Mouse (Mus musculus) frontal cortex, postnatal 36 days (tissue): ENCODE data around the gene Rbm4b.
A peak's percentile ranks its signal among the peaks of the same experiment; 100 is the strongest.
"Not testable (repeated sequence)": the region's sequence is repeated elsewhere in the genome, so short reads cannot be mapped to it uniquely, and the experiment has no call there.

ENCODE experiments used
- DNase-seq, 2 experiments: peaks; one replicate each; pipeline ENCODE4 v3.0.0; 2022; ENCODE audit warnings: low spot score in 2 of 2

Rbm4b gene

DNA sequence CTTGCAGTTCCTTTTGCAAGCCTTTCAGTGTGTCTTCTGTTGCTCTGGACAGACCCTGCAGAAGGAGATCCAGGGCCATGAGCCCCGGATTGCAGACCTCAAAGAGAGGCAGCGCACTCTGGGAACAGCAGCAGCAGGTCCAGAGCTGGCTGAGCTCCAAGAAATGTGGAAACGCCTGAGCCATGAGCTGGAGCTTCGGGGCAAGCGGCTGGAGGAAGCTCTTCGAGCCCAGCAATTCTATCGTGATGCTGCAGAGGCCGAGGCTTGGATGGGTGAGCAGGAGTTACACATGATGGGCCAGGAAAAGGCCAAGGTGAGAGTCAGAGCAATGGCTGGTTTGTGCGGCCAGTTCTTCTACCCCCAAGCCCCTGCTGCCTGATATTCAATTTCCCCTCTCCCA, 11.2 kb upstream of the Rbm4b start:
- DNase-seq, result no peak

DNA sequence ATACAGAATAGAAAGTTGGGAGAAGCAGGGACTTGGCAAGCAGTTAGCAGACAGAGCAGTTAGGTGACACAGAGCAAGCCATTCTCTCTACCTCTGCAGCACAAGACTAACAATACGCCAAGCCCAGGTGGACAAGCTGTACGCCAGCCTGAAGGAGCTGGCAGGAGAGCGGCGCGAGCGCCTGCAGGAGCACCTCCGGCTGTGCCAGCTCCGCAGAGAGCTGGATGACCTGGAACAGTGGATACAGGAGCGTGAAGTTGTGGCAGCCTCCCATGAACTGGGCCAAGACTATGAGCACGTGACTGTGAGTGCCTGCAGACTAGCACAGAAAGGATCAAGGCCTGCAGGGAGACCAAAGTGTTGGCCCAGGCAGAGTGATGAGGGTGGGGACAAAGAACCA, 10.6 kb upstream of the Rbm4b start:
- no peak for DNase-seq

DNA sequence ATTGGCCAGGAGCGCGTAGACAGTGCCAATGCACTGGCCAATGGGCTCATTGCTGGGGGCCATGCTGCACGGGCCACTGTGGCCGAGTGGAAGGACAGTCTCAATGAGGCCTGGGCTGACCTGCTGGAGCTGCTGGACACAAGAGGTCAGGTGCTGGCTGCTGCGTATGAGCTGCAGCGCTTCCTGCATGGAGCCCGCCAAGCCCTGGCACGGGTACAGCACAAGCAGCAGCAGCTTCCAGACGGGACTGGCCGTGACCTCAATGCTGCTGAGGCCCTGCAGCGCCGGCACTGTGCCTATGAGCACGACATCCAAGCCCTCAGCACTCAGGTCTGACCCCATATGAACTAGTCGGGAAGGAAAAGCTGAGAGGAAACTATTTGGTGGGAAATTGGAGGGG, 9.7 kb upstream of the Rbm4b start:
- no peak for DNase-seq

DNA sequence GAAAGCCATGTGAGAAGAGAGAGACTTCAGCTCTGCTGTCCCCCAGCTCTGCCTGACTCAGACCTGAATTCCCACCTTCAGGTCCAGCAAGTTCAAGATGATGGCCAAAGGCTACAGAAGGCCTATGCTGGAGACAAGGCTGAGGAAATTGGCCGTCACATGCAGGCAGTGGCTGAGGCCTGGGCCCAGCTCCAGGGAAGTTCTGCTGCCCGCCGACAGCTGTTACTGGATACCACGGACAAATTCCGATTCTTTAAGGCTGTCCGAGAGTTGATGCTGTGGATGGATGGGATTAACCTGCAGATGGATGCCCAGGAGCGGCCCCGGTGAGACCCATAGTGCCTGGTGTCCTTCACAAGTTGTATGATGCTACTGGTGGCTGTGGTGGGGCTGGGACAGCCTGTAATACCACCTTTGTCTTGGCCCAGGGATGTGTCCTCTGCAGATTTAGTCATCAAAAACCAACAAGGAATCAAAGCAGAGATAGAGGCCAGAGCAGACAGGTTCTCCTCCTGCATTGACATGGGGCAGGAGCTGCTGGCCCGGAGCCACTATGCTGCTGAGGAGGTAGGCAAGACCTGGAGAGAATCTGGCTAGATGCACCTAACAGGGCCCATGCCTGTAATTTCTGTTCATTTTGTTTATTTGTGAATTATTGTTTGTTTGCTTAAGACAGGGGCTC, 8.5 kb upstream of the Rbm4b start:
- DNase-seq, result no peak

DNA sequence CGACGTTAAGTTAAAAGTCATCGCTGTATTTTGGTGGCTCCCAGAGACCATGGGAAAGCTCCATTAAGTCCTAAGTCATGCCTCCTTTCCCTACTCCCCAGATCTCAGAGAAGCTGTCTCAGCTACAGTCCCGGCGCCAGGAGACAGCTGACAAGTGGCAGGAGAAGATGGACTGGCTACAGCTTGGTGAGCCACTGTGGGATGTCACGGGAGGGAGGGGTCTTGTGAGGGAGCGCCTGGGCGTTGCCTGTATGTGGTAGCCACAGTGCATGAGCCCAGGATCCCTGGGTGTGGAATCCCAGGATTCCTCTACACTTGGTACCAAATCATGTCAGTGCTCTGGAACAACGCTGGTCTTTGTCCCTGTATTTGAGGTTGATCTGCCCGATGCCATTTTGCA, 7.8 kb upstream of the Rbm4b start:
- no peak for DNase-seq

DNA sequence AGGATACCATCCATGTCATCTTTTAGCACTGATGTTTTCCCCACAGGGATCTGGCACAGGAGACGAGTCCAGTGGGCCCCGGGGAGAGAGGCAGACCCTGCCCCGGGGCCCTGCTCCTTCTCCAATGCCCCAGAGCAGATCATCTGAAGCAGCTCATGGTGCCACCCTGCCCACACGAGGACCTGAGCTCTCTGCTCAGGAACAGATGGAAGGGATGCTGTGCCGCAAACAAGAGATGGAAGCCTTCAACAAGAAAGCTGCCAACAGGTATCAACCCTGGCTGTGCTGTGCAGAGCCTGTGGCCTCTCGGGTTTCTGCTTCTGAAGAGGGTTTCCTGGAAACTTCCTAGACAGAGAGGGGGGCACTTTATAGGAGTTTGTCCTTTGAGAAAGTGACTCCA, 6.3 kb upstream of the Rbm4b start:
- DNase-seq, result no peak

DNA sequence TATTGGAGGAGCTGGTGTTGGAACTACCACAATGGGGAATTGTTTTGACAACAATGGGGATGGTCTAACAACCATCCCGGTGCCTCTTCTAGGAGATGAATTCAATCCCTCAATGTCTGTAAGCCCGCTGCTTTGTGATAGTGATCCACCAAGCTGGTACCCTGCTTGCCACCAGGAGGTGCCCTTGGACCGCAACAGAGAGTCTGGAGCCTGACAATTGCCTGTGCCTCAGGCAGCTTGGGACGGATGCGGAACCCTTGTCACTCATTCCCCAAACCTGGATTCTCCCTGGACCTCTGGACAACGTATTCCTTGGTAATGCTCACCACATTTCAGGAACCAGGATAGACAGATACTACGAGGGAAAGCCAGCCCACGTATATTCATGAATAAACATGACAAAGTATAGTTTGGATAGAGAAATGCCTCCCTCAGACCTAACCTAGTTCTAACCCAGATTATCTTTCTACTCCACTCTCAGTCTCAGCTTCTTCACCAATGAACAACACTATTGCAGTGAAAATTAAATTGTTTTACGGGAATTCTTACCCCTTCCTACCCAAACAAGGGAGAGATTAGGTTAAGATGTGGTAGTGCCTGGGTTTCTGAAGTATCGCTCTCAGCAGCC, 618 bp upstream of the Rbm4b start:
- DNase-seq, result peak; percentile 87 to 92

DNA sequence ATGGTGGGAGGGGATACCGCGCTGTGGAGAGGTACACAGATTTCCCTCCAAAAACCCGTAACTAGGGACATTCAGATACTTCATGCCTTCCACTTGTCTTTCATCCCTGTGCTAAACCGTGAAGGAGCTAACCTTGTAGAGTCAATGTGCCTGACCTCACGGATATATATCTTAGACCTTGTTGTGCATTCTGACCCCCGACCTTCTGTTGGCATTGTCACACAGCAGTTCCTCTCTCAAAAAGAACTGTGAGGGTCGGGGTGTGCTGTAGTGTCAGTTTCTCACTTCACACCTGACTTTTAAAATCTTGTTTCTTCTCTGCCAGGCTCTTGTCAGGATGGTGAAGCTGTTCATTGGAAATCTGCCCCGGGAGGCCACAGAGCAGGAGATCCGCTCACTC, 624 bp downstream of the Rbm4b start:
- no peak for DNase-seq

DNA sequence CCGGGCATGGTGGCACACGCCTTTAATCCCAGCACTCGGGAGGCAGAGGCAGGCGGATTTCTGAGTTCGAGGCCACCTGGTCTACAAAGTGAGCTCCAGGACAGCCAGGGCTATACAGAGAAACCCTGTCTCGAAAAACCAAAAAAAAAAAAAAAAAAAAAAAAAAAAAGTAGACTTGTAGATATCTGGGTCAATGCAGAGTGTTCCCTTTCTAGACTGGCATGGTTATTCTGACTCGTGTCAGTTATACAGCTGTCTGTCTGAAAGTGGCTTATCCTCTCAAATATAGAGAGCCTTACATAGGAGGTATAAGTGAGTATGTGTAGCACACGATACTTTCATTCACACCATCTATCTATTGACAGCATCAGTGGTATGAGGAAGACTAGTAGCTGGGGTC, 4.2 kb downstream of the Rbm4b start:
- not testable (repeated sequence) for DNase-seq

DNA sequence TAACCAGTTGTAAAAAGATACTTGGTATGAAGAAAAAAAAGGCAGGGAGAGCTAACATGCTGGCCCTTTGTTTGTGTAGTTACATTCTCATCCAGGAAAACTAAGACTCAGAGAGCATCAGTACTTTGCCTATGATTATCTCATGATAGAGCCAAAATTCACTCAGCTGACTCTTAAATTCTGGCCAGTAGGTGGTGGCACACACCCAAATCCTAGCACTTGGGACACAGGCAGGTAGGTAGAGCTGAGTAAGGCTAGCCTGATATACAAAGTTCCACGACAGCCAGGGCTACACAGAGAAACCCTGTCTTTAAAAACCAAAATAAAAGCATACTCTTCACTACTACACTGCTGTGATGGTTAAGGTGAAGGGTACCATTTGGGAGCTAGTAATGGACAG, 6.6 kb downstream of the Rbm4b start:
- no peak for DNase-seq

DNA sequence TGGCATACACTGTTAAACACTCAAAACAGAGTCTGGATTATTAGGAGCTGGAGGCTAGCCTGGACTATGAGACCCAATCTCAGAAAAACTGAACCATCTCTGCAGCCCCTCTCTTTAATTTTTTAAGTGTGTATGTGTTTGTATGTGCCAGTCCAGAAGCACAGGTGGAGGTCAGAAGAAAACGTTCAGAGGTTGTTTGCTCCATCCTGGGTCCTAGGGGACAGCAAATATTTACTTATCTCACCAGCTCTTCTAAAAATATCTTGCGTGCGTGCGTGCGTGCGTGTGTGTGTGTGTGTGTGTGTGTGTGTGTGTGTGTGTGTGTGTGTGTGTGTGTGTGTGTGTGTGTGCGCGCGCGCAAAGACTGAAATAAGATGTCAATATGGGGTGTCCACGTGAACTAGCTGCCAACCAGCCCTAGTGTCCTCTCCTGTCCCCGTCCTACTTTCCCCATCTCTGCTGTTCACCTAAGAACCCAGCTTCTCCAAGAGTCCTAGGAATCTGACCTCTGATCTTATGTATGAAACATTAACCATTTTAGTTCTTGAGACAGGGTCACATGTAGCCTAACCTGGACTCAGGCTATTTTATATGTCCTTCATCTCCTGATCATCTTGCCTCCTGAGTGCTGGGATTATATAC, 11.3 kb downstream of the Rbm4b start:
- no peak for DNase-seq

DNA sequence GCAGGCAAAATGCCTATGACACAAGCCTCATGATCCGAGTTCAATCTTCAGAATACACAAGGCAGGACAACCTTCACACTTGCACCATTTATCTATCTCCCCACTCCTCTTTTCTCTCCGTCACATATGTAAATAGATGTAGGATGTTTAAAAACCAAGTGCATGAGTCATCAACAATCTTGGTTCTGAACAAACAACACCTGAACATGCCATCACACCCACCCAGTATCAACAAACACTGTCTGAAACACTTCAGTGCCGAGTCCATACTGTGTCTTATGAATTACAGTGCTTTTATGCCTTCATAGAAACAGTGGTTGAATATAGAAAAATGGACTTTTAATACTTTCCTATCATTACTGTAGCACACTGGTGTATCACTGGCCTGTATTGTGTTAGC, 16.5 kb downstream of the Rbm4b start:
- no peak for DNase-seq

DNA sequence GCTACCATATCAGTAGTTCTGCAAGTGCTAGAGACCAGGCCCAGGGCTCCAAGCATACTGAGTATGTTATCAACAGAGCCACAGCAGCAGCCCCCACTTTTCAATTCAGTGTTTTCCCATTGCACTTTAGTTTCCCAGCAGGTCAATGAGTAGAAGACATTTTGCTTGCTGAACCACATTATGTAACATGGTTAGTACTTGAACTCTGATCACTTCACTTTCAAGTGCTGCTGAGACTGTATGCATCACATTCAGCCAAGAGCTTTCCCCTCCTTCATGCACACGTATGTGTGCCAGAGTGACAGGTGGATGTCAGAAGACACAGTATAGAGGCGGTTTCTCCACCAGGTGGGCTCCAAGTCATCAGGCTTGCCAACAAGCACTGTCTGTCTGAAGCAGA, 26.6 kb downstream of the Rbm4b start:
- DNase-seq, result no peak

DNA sequence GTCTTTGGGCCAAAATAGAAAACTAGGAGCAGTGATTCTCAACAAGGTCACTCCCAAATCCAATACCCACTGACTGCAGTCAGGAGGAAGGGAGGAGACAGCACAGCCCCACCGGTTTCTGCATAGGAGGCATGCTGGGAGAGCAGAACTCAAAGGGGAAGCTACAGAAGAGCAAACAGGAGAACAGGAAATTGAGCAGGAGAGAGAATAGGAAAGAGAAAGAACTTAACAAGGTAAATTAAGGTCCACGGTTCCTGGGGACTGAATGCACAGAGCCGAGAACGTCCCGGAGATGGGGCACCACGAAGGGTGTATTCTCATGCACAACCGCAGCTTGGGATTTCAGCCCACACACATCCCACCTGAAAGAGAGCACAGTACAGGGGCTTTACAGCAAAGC, 28.9 kb downstream of the Rbm4b start:
- DNase-seq, result no peak

DNA sequence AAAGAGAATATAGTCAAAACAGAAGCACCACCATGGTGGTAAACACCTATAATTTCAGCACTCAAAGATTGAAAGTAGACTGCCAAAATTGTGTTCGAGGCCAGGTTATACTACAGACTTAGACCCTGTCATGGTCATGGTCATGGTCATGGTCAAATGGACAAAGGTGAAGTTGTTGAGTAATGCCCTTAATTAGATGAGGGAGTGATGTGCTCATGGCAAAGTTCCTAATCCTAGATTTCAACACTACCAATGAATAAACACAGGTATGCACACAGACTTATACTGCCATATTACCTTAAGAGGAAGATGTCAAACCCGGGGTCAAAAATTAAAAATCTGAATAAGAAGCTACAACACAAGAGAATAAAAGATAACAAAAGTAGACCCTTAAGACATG, 30.0 kb downstream of the Rbm4b start:
- no peak for DNase-seq

DNA sequence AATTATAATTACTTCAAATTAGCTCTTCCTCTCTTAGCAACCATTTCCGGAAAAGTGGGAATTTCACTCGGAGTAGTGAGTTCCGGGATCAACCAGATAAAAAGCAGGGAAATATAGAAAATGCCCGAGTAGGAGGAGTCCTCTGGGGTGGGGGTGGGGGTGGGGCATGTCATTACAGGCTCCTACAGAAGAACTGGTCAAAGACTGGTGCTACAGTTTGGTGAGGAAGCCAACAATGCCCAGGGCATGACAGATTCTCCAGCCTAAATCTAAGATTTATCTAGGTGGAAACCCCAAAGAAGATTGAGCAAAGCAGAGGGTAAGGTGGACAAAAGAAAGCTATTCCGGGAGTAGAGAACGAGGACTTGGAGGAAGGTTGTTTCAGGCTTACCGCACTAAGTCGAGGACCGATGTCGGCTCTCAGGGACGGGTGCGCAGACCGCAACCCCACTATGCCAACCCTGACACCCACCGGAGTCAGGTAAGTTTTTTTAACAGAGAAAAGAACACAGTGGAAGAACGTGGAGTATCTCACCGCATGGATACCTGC, 37.1 kb downstream of the Rbm4b start:
- no peak for DNase-seq

DNA sequence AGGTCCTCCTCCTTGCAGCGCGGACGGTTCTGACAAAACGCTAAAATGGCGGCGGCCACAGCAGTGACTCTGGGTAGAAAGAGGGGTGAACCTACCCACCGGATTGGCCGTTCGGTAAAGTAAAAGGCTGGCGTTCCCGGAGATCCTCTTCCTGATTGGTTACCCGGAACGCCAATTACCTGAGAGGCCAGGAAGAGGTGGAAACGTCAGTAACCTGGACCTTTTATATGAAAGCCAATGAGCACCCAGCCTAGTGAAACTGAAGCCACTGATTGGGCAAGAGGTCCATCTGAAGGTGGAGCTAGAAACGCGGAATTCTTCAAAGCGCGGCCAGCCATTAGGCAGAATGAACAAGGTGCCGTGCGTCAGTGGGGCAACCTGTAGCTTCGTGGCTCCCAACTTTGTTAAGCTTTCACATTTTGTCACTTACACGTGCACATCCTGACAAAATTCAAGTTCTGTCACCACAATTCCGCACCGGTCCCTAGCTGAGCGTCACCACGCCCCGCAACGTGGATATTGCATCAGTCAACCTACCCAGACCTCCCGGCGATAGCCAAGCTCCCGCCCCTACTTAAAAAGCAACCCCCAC, 37.6 kb downstream of the Rbm4b start, which contains the start of gene Rbm4:
Gene Rbm4, minus strand, starts transcription at position 71 of the 592 bp plus-strand sequence.
- DNase-seq, result peak; percentile 96 to 99

DNA sequence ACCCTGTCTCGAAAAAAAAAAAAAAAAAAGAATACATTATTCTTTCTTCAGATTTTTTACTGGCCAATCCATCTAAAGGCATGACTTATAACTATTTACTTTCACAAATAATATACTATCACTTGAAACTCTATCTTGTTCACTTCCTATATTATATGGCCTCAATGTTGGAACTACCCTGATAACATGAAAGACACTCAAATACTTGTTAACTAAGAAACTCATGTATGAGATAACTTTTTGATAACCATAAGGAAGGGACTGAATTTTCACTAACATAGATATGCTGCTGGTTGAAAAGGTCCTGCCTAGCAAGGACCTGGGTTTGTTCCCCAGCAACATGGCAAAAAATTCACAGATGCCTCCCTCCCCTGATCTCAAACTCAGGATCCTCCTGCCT, 39.6 kb downstream of the Rbm4b start:
- no peak for DNase-seq

DNA sequence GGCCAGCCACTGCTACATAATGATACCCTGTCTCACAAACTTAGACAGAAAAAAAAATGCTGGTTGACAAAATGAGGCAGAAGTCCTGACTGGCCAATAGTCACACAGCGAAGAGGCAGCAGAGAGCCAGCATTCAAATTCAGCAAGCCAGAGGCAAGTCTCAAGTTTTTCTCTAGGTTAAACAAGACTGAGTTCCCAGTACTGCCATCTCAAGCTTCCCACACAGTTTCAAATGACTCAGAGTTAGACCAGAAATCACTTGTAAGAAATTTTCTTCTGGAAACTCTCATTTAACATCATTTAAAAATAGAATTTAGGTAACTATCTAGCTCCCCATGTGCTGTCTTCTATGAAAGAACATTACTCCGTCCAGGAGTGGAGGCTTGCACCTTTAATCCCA, 41.5 kb downstream of the Rbm4b start:
- DNase-seq, result no peak

DNA sequence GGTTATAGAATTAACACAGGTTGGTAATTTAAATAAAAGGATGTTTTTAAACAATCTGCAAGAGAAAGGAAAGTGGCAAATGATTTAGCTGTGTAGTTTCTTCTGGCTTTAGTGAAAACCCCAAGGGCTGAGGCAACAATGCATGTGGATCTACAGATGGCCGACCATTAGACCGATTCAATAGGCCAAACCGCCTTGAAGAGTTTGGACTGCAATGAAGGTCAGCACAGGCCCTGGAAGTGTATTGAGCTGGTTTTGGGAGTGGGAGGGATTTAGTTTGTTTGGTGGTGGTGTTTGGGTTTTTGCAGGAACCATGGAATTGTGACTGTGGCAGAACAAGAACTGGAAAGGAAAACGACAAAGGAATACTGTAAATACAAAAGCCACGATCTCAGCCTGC, 42.8 kb downstream of the Rbm4b start:
- no peak for DNase-seq

DNA sequence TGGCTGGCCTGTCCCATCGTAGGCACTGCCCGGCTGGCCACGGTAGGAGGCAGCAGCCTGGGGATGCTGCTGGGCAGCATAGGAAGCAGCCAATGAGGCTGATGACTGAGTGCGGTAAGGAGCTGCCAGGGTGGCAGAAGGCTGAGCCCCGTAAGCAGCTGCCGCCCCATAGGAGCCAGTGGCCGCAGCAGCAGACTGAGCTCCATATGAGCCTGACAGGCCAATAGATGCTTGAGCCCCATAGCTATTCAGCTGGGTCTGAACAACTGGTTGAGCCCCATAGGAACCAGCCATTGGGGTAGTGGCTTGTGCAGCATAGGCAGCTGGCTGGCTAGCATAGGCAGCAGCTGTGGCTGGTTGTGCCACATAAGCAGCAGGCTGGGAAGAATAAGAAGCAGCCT, 46.4 kb downstream of the Rbm4b start:
- DNase-seq, result no peak

DNA sequence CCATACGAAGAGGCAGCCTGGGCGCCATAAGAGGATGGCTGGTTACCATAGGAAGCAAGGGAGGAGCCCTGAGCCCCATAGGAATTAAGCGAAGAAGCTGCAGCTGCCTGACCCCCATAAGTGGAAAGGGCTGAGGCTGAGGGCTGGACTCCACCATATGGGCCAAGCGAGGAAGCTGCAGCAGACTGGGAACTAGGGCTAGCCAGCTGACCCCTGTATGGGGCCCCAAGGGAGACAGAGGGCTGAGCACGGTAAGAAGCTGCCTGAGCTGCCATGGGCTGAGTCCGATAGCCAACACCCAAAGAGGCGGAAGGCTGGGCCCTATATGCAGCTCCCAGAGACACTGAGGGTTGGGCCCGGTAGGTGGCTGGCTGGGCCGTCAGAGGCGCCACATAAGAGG, 47.0 kb downstream of the Rbm4b start:
- no peak for DNase-seq

DNA sequence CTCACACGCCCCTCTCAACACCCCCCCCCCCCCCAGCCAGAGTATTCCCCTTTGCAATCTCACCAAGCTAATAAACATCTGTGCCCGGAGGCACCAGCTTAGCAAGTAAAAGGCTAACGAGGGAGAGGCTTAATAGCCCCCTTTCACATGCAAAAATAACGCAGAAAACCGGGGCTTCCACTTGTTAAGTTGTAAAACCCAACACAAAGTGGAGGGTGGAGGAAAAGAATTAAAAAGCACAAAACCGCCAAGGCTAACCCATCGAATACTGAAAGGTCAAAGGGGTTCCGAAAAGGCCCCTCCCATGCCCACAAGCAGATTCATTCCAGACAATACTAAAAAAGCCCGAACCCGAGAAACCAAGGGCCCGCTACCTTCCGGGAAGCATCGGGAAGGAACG, 54.0 kb downstream of the Rbm4b start:
- no peak for DNase-seq
